Mouse (Mus musculus): Measurements from ENCODE around the gene Ctu1.
"Not testable (repeated sequence)": the region's sequence is repeated elsewhere in the genome, so short reads cannot be mapped to it uniquely, and the experiment has no call there.

Gene Ctu1

GRCm38 (mm10) chr7:43671809-43672580, at the start of gene Ctu1:
Gene Ctu1, plus strand, starts transcription at chr7:43672016.
- peak; percentile 87 for DNase-seq (ENCODE audit: extremely low read depth, insufficient read length, low spot score)

GRCm38 (mm10) chr7:43622927-43623326, 48.9 kb upstream of the Ctu1 start:
- DNase-seq (ENCODE audit: extremely low read depth, insufficient read length, low spot score) = no peak

- no peak for DNase-seq (ENCODE audit: extremely low read depth, insufficient read length, low spot score)
These were observed 48.0 kb upstream of the Ctu1 start for GRCm38 (mm10) chr7:43623819-43624218.

- DNase-seq (ENCODE audit: extremely low read depth, insufficient read length, low spot score) = no peak
These were observed 46.8 kb upstream of the Ctu1 start for GRCm38 (mm10) chr7:43625065-43625464.

GRCm38 (mm10) chr7:43625794-43626422, 45.9 kb upstream of the Ctu1 start:
- DNase-seq (ENCODE audit: extremely low read depth, insufficient read length, low spot score) = no peak

GRCm38 (mm10) chr7:43633940-43634339, 37.9 kb upstream of the Ctu1 start:
- no peak for DNase-seq (ENCODE audit: extremely low read depth, insufficient read length, low spot score)

- no peak for DNase-seq (ENCODE audit: extremely low read depth, insufficient read length, low spot score)
These were observed 37.3 kb upstream of the Ctu1 start, which contains the start of gene Ceacam18 for GRCm38 (mm10) chr7:43634500-43634899. Gene Ceacam18, plus strand, starts transcription at chr7:43634707.

- DNase-seq (ENCODE audit: extremely low read depth, insufficient read length, low spot score) = no peak
These were observed 35.6 kb upstream of the Ctu1 start for GRCm38 (mm10) chr7:43636194-43636593.

- no peak for DNase-seq (ENCODE audit: extremely low read depth, insufficient read length, low spot score)
These were observed 34.7 kb upstream of the Ctu1 start for GRCm38 (mm10) chr7:43637118-43637517.

GRCm38 (mm10) chr7:43642587-43642986, 29.2 kb upstream of the Ctu1 start:
- no peak for DNase-seq (ENCODE audit: extremely low read depth, insufficient read length, low spot score)

- DNase-seq (ENCODE audit: extremely low read depth, insufficient read length, low spot score) = no peak
These were observed 28.7 kb upstream of the Ctu1 start for GRCm38 (mm10) chr7:43643046-43643652.

- no peak for DNase-seq (ENCODE audit: extremely low read depth, insufficient read length, low spot score)
These were observed 19.1 kb upstream of the Ctu1 start for GRCm38 (mm10) chr7:43652683-43653082.

- no peak for DNase-seq (ENCODE audit: extremely low read depth, insufficient read length, low spot score)
These were observed 17.3 kb upstream of the Ctu1 start for GRCm38 (mm10) chr7:43654519-43654918.

- no peak for DNase-seq (ENCODE audit: extremely low read depth, insufficient read length, low spot score)
These were observed 15.6 kb upstream of the Ctu1 start for GRCm38 (mm10) chr7:43656232-43656631.

GRCm38 (mm10) chr7:43660002-43660401, 11.8 kb upstream of the Ctu1 start, which contains the start of gene Siglece:
Gene Siglece, minus strand, starts transcription at chr7:43660161.
- no peak for DNase-seq (ENCODE audit: extremely low read depth, insufficient read length, low spot score)

GRCm38 (mm10) chr7:43662804-43663203, 9.0 kb upstream of the Ctu1 start:
- peak; percentile 60 for DNase-seq (ENCODE audit: extremely low read depth, insufficient read length, low spot score)

GRCm38 (mm10) chr7:43667221-43667620, 4.6 kb upstream of the Ctu1 start:
- not testable (repeated sequence) for DNase-seq (ENCODE audit: extremely low read depth, insufficient read length, low spot score)

- DNase-seq (ENCODE audit: extremely low read depth, insufficient read length, low spot score) = no peak
These were observed 3.2 kb upstream of the Ctu1 start for GRCm38 (mm10) chr7:43668582-43668981.

GRCm38 (mm10) chr7:43671064-43671808, 580 bp upstream of the Ctu1 start:
- DNase-seq (ENCODE audit: extremely low read depth, insufficient read length, low spot score) = no peak

GRCm38 (mm10) chr7:43672581-43673260, 905 bp downstream of the Ctu1 start:
- no peak for DNase-seq (ENCODE audit: extremely low read depth, insufficient read length, low spot score)
